Mouse (Mus musculus) embryonic stem cell, embryonic (primary cell): ENCODE measurements around the gene Gid4.

ENCODE experiments used
- CTCF ChIA-PET, 4 experiments: fragments of 300-600 bp in 2 of 4; fragments of 350-600 bp in 2 of 4; sonication (Branson Sonifier 250); formaldehyde crosslinking; loops; one replicate each; lab custom pipeline; 2022; ENCODE audit warnings: inconsistent platforms in 2 of 4; lab: Charles Lee
- POLR2A ChIA-PET, 4 experiments: fragments of 300-600 bp in 2 of 4; fragments of 350-600 bp in 2 of 4; sonication (Branson Sonifier 250); formaldehyde crosslinking; loops; one replicate each; lab custom pipeline; 2022; ENCODE audit warnings: antibody characterized with exemption in 4 of 4, inconsistent platforms in 1 of 4; lab: Charles Lee

Gene Gid4

DNA sequence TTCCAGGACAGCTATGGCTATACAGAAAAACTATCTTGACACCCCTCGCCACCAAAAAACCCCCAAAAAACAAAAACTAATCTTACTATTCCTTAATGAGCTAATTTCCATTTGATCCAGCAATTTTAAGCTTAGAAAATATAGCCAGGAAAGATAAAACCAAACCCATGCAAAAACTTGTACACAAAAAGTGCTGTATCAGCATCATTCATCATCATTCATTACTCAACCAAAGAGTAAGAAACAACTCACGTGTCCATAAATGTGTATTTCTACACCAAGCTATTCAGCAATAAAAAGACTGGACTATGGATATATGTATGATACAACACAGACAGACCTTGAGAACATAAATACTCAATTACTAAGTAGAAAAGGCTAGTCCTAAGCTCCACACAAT, 4.0 kb upstream of the Gid4 start:
- POLR2A ChIA-PET, result interaction anchor here in 2 of 4 experiments (0.9 to 1.8 kb wide), 5 partner anchors 10 to 124 kb away, joined by 3 to 5 read pairs (median 4); partner anchors contain the start of gene Drc3 (in 1 of the 2)
- CTCF ChIA-PET, result interaction anchor here in 3 of 4 experiments (0.6 to 2.3 kb wide), 9 partner anchors 29 to 161 kb away, joined by 3 to 15 read pairs (median 5); partner anchors contain the start of genes Drc3 (in 1 of the 3) and Tom1l2 (in 1 of the 3)

DNA sequence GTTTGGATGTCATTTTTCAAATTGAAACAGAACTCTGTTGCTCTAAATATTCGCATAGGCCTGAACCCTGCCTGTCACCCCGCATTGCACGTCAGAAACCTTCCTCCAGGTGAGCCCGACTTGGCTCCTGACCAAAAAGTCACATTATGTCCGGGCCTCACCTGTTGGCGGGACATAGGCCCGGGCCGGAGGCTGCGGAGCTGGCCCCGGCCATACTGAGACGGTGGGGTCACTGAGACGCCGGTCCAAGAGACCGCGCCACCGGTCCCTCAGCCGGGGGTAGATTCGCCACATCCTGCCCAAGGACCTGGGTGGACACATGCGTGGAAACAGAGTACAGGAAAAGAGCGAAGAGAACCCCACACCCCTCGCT, 369 bp upstream of the Gid4 start:
- POLR2A ChIA-PET, result interaction anchor here in 3 of 4 experiments (0.6 to 3.0 kb wide), 86 partner anchors 9 to 495 kb away, joined by 3 to 31 read pairs (median 5); partner anchors contain the start of genes Drc3 (in 3 of the 3), Drg2 (in 3 of the 3), Tom1l2 (in 3 of the 3) and Myo15 (in 2 of the 3)
- CTCF ChIA-PET, result interaction anchor here in 3 of 4 experiments (0.6 to 2.6 kb wide), 12 partner anchors 9 to 217 kb away, joined by 3 to 8 read pairs (median 7); partner anchors contain the start of genes Drc3 (in 1 of the 3) and Tom1l2 (in 1 of the 3)

DNA sequence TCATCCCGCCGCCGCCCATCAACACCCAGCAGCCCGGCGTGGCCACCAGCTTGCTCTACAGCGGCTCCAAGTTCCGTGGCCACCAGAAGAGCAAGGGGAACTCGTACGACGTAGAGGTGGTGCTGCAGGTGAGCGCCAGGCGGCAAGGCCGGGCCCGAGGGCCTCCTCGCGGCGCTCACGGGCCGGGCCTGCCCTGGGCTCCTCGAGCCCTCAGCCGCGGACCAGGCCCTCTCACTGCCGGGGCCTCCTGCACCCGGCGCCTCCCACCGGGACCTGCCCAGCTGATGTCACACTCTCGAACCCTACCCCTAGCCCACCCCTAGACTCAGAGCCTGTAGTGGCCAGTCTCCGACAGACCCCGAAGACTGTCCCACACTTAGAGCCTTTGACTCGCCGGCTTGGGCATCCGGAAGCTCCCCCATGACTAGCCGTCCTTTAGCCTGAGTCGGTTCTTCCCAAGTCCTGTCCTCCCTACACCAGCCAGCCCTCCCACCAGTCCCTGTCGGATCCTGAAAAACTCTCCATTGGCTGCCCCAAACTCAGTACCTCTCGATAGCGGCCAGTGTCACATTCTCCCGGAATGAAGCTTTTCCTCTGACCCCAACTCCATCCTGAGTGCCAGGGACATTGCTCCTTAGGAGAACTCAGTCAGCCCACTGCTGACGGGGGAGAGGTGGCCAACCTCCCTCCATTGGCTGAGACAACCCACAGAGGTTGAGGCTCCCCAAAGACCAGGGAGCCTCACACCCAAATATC, 950 bp downstream of the Gid4 start, which contains the start of gene Atpaf2:
TSS of gene Atpaf2 (minus strand) at position 741 of the 756 bp plus-strand sequence.
- ChIA-PET POLR2A (interaction anchor here in 3 of 4 experiments (0.6 to 3.0 kb wide), 97 partner anchors 7 to 579 kb away, joined by 3 to 31 read pairs (median 5); partner anchors contain the start of genes Drc3 (in 3 of the 3), Drg2 (in 3 of the 3), Tom1l2 (in 3 of the 3) and Myo15 (in 2 of the 3)), CTCF (interaction anchor here (0.6 to 2.6 kb wide), 18 partner anchors 7 to 1199 kb away, joined by 3 to 8 read pairs (median 3); partner anchors contain the start of genes Drc3 (in 1 of the 4), Drg2 (in 1 of the 4) and Tom1l2 (in 1 of the 4))

DNA sequence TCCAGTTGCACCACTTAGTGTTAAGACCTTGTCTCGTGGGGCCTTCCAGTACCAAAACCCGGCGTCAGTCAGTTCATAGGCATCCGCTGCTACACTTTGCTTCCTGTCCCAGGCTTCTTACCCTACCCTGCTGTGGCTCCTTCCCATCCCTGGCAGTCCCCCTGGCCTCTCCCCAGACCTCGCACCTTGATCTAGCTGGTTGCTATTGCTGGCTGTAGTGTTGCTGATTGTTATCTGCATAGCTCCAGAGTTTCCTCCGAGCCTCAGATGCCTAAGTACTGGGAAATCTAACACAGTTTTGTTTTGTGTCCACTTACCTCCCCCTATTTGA, 1.5 kb downstream of the Gid4 start:
- CTCF ChIA-PET, result interaction anchor here in 3 of 4 experiments (0.7 to 2.6 kb wide), 6 partner anchors 11 to 218 kb away, joined by 3 to 8 read pairs (median 4); partner anchors contain the start of genes Drc3 (in 1 of the 3), Drg2 (in 1 of the 3) and Tom1l2 (in 1 of the 3)
- POLR2A ChIA-PET, result interaction anchor here in 2 of 4 experiments (0.6 to 3.0 kb wide), 30 partner anchors 8 to 580 kb away, joined by 3 to 31 read pairs (median 6); partner anchors contain the start of genes Drg2 (in 2 of the 2), Alkbh5 (in 1 of the 2), Drc3 (in 1 of the 2) and Myo15 (in 1 of the 2)

DNA sequence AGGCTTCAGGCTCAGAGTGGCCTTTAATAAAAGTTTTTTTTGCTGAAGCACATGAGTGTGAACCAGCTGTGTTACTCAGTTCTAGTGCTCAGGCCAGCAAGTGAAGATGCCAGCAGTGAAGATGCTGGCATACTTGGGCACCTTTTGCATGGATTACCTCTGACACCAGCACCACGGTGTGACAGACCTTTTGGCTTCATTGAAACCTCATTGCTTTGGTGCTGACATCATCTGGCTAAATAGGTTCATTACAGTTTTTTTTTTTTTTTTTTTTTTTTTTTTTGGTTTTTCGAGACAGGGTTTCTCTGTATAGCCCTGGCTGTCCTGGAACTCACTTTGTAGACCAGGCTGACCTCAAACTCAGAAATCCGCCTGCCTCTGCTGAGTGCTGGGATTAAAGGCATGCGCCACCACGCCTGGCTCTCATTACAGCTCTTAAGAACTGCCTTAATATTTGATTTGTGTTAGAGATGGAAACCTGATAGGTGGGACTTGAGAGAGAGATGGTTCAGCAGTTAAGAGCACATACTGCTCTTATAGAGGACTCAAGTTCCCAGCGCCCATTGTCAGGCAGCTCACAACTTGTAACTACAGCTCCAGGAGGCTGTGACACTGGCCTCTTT, 5.2 kb downstream of the Gid4 start:
- POLR2A ChIA-PET, result interaction anchor here in 2 of 4 experiments (0.5 to 2.3 kb wide), 15 partner anchors 9 to 917 kb away, joined by 3 to 11 read pairs (median 4); partner anchors contain the start of genes Aldh3a2 (in 1 of the 2), Alkbh5 (in 1 of the 2), Drc3 (in 1 of the 2) and Drg2 (in 1 of the 2)
- CTCF ChIA-PET, result interaction anchor here in 1 of 4 experiments (1.3 kb wide), 1 partner anchor 115 kb away, joined by 5 read pairs; no protein-coding TSS in a partner anchor

DNA sequence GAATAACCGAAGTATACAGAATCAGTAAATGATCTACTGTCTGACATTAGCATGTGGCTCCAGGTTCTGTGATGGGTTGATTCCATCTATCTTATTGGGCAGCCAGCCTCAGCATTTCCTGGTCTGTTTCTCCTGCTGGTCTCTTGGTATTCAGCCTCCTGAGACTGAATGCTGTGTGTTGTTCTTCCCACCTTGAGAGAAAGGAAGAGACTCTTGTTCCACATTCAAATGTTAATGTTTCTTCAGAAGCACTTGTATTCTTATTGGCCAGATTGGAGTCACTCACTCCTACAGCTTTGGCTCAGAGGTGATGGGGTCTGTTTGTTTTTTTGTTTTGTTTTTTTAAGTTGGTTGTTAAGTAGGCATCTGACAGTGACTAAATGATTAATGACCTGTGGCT, 6.1 kb downstream of the Gid4 start:
- ChIA-PET CTCF (interaction anchor here in 2 of 4 experiments (0.9 to 1.3 kb wide), 4 partner anchors 43 to 223 kb away, joined by 3 to 5 read pairs (median 4); no protein-coding TSS in a partner anchor), POLR2A (interaction anchor here in 3 of 4 experiments (0.6 to 2.3 kb wide), 20 partner anchors 10 to 844 kb away, joined by 3 to 11 read pairs (median 4); partner anchors contain the start of genes Drg2 (in 2 of the 3), Aldh3a2 (in 1 of the 3), Alkbh5 (in 1 of the 3) and Drc3 (in 1 of the 3))

DNA sequence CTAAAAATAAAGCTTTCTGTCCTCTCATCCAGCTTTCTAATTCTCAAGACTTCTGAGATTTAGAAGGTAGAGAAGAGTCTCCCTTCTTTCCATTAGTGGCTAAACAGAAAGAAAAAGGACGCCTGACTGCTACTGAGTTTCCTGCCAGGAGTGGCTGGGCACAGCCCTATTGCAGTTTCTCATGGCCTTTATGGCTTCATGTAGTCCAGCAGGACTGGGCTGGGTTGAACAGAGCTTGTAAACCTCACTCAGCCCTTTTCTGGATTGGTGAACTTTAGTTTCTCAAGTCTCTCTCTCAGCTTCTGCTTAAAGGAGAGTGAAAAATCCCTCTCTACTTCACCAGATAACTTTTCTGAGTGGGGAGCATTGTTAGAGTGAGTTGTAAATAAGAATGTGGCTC, 9.5 kb downstream of the Gid4 start:
- CTCF ChIA-PET, result no interaction called here
- POLR2A ChIA-PET, result interaction anchor here in 3 of 4 experiments (0.7 to 4.6 kb wide), 6 partner anchors 9 to 1018 kb away, joined by 3 to 23 read pairs (median 6); partner anchors contain the start of genes Atpaf2 (in 2 of the 3) and Gid4 (in 1 of the 3)

DNA sequence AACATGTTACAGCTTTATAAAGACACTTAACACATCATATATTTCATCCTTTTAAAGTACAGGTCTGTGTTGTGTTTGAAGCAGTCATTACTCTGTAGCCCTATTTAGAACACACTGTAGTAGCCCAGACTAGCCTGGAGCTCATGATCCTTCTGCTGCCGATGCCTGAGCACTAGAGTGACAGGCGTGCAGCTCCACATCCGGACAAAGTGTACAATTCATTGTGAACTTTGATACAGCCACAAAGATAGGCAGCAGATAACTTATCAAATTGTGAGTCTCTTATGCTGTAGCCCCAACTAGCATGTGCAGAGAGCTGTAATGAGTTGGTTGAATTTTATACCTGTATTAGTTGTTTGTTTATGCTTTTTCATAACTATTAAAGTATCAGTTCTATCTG, 10.7 kb downstream of the Gid4 start:
- ChIA-PET CTCF (interaction anchor here in 2 of 4 experiments (0.6 to 0.9 kb wide), 2 partner anchors 47 to 63 kb away, joined by 3 read pairs; no protein-coding TSS in a partner anchor), POLR2A (interaction anchor here in 2 of 4 experiments (0.9 to 4.6 kb wide), 7 partner anchors 9 to 74 kb away, joined by 3 to 23 read pairs (median 5); partner anchors contain the start of genes Atpaf2 (in 1 of the 2), Drc3 (in 1 of the 2) and Gid4 (in 1 of the 2))

GRCm38 (mm10) chr11:60433501-60433900, 16.6 kb downstream of the Gid4 start:
- CTCF ChIA-PET, result no interaction called here
- POLR2A ChIA-PET, result interaction anchor here in 3 of 4 experiments (0.7 to 5.3 kb wide), 12 partner anchors 10 to 218 kb away, joined by 3 to 29 read pairs (median 4); partner anchors contain the start of genes Gid4 (in 3 of the 3), Alkbh5 (in 1 of the 3), Atpaf2 (in 1 of the 3) and Drg2 (in 1 of the 3)

DNA sequence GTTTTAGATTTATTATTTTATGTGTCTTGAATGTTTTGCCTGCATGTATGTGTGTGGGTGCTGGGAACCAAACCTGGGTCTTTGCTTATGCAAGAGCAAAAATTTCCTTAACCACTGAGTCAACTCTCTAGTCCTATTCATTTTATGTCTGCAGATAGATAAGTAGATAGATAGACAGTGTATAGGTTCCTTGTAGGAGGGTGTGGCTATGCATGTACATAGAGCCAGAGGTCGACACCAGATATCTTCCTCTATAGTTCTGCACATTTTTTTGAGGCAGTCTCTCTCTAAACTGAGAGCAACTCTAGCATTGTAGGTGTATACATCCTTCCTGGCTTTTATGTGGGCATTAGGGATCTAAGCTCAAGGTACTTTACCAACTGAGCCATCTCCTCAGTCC, 18.2 kb downstream of the Gid4 start:
- POLR2A ChIA-PET, result interaction anchor here in 2 of 4 experiments (2.0 to 5.3 kb wide), 4 partner anchors 9 to 18 kb away, joined by 6 to 29 read pairs (median 14); partner anchors contain the start of genes Atpaf2 (in 2 of the 2) and Gid4 (in 2 of the 2)
- CTCF ChIA-PET, result interaction anchor here in 1 of 4 experiments (0.6 kb wide), 1 partner anchor 72 kb away, joined by 3 read pairs; no protein-coding TSS in a partner anchor

DNA sequence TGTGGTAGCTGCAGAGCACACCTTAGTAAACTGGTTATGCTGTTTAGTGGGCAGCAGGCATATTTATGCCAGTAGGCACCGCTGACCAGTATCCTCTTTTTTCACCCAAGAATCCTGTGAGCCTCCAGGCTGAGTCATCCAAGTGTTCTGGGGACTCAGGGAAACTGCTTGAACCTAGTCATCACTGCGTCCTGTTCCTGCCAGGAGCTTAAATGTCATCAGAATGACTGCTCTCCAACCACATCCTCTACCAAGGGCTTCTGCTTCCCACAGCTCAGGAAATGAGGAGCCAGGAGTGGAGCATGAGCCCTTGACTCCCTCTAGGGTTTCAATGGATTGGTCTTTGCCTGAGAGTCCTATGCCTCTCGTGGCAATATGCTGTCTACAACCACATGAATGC, 19.7 kb downstream of the Gid4 start:
- ChIA-PET POLR2A (interaction anchor here in 2 of 4 experiments (0.5 to 4.2 kb wide), 12 partner anchors 8 to 237 kb away, joined by 3 to 18 read pairs (median 8); partner anchors contain the start of genes Atpaf2 (in 2 of the 2), Gid4 (in 2 of the 2) and Drg2 (in 1 of the 2)), CTCF (interaction anchor here in 2 of 4 experiments (0.6 to 1.3 kb wide), 2 partner anchors 30 to 57 kb away, joined by 3 to 6 read pairs; no protein-coding TSS in a partner anchor)

DNA sequence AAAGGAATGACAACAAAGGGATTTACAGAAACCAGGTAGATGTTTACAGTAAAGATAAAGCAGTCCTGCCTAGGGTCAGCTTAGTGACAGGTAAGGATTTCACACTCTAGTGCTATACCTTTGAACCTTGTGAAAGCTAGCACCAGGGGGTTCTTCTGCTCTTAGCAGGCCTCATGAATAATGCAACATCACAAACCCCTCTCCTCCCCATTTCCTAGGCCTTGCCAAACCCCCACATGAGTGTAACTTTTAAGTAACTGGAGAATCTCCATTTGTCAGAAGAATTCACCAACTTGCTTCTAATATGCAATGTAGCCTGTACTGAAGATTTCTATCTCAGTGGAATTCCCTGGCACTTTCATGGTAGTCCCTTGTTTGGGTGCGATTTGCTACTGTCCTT, 22.7 kb downstream of the Gid4 start:
- POLR2A ChIA-PET, result interaction anchor here in 3 of 4 experiments (0.7 to 4.2 kb wide), 22 partner anchors 8 to 344 kb away, joined by 3 to 25 read pairs (median 4); partner anchors contain the start of genes Drg2 (in 3 of the 3), Atpaf2 (in 2 of the 3), Gid4 (in 2 of the 3) and Drc3 (in 1 of the 3)
- CTCF ChIA-PET, result interaction anchor here in 1 of 4 experiments (1.5 to 2.0 kb wide), 2 partner anchors 15 to 26 kb away, joined by 4 to 5 read pairs; partner anchors contain the start of gene Drg2

GRCm38 (mm10) chr11:60440176-60440575, 23.2 kb downstream of the Gid4 start:
- POLR2A ChIA-PET, result interaction anchor here in 3 of 4 experiments (0.7 to 5.2 kb wide), 27 partner anchors 8 to 343 kb away, joined by 3 to 25 read pairs (median 4); partner anchors contain the start of genes Drg2 (in 3 of the 3), Atpaf2 (in 2 of the 3), Gid4 (in 2 of the 3) and Drc3 (in 1 of the 3)
- CTCF ChIA-PET, result interaction anchor here in 2 of 4 experiments (0.6 to 2.0 kb wide), 4 partner anchors 11 to 54 kb away, joined by 4 to 10 read pairs (median 6); partner anchors contain the start of gene Drg2 (in 1 of the 2)

GRCm38 (mm10) chr11:60442896-60443295, 26.0 kb downstream of the Gid4 start:
- ChIA-PET CTCF (interaction anchor here in 1 of 4 experiments (1.5 to 2.5 kb wide), 2 partner anchors 11 to 30 kb away, joined by 6 to 9 read pairs; partner anchors contain the start of gene Drg2), POLR2A (interaction anchor here in 2 of 4 experiments (1.2 to 5.3 kb wide), 12 partner anchors 9 to 95 kb away, joined by 3 to 52 read pairs (median 17); partner anchors contain the start of genes Drg2 (in 2 of the 2), Alkbh5 (in 1 of the 2), Atpaf2 (in 1 of the 2) and Gid4 (in 1 of the 2))

DNA sequence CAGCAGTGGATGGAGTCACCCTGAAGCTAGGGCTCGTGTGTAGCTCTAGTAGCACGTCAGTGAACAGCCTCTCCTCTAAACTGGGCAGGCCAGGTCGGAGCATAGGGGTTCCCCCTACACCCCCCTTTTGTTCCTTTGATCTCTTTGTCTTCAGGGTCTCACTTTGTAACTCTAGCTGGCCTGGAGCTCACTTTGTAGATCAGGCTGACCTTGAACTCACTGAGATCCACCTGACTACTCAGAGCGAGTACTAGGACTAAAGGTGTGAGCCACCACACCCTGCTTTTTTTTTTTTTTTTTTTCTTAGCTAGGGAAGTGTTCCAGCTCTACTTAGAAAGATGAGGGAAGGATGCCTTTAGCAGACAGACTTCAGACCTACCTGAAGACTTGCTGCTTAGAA, 27.1 kb downstream of the Gid4 start:
- ChIA-PET POLR2A (interaction anchor here (0.6 to 5.3 kb wide), 44 partner anchors 8 to 456 kb away, joined by 3 to 52 read pairs (median 5); partner anchors contain the start of genes Drg2 (in 4 of the 4), Alkbh5 (in 2 of the 4), Atpaf2 (in 2 of the 4) and Drc3 (in 2 of the 4)), CTCF (interaction anchor here (0.5 to 2.5 kb wide), 14 partner anchors 10 to 970 kb away, joined by 3 to 9 read pairs (median 4); partner anchors contain the start of genes Drg2 (in 2 of the 4), Gid4 (in 1 of the 4) and Rai1 (in 1 of the 4))
